Mouse (Mus musculus): ENCODE measurements around the gene Klc2.

Gene Klc2

GRCm38 (mm10) chr19:5072389-5073019 lies 45.9 kb downstream of the Klc2 start:
- no peak for DNase-seq (ENCODE audit: low spot score)

- peak; percentile 82 for DNase-seq (ENCODE audit: low spot score)
These were observed 46.6 kb downstream of the Klc2 start for GRCm38 (mm10) chr19:5071545-5072369.

DNA sequence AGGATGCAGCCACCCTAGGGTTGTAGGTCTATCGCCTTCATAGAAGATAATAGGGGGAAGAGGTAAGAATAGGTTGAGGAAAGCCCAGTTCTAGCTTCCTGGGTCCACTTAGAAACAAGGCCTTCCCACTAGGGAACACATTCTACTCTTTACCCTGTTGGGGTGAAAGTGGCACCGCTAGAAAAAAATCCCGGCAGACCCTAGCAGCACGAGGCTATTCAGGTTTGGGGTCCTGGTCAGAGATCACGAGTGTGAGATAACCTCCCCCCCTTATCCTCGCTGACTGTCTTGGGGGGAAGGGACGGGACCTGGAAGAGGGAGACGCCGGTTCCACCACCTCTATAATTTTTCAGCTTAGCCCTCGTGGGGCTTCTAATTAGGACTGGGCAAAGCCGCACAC lies 47.3 kb downstream of the Klc2 start:
- DNase-seq (ENCODE audit: low spot score) = no peak

DNA sequence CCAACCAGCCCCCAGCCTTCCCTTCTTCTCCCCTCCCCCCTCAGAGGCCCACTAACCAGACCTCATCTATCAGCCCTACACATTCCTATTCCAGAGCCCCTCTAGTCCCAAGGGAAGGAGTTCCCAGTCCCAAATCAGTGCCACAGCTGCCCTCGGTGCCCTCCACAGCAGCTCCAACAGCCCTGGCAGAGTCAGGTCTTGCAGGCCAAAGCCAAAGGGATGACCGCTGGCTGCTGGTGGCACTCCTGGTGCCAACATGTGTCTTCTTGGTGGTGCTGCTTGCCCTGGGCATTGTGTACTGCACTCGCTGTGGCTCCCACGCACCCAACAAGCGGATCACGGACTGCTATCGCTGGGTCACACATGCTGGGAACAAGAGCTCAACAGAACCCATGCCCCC lies 48.4 kb downstream of the Klc2 start:
- no peak for DNase-seq (ENCODE audit: low spot score)

GRCm38 (mm10) chr19:5069486-5069885 lies 48.9 kb downstream of the Klc2 start:
- DNase-seq (ENCODE audit: low spot score) = no peak

DNA sequence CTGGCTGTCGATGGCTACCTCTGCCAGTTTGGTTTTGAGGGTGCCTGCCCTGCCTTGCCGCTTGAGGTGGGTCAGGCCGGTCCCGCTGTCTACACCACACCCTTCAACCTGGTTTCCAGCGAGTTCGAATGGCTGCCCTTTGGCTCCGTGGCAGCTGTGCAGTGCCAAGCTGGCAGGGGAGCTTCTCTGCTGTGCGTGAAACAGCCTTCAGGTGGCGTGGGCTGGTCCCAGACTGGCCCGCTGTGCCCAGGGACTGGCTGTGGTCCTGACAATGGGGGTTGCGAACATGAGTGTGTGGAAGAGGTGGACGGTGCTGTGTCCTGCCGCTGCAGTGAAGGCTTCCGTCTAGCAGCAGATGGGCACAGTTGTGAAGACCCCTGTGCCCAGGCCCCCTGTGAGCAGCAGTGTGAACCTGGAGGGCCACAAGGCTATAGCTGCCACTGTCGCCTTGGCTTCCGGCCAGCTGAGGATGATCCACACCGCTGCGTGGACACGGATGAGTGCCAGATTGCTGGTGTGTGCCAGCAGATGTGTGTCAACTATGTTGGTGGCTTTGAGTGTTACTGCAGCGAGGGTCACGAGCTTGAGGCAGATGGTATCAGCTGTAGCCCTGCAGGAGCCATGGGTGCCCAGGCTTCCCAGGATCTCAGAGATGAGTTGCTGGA lies 49.7 kb downstream of the Klc2 start:
- no peak for DNase-seq (ENCODE audit: low spot score)

- DNase-seq (ENCODE audit: low spot score) = peak; percentile 71
These were observed 50.3 kb downstream of the Klc2 start, which contains the start of gene Cd248 for GRCm38 (mm10) chr19:5067867-5068569. Gene Cd248, plus strand, starts transcription at chr19:5068078.

DNA sequence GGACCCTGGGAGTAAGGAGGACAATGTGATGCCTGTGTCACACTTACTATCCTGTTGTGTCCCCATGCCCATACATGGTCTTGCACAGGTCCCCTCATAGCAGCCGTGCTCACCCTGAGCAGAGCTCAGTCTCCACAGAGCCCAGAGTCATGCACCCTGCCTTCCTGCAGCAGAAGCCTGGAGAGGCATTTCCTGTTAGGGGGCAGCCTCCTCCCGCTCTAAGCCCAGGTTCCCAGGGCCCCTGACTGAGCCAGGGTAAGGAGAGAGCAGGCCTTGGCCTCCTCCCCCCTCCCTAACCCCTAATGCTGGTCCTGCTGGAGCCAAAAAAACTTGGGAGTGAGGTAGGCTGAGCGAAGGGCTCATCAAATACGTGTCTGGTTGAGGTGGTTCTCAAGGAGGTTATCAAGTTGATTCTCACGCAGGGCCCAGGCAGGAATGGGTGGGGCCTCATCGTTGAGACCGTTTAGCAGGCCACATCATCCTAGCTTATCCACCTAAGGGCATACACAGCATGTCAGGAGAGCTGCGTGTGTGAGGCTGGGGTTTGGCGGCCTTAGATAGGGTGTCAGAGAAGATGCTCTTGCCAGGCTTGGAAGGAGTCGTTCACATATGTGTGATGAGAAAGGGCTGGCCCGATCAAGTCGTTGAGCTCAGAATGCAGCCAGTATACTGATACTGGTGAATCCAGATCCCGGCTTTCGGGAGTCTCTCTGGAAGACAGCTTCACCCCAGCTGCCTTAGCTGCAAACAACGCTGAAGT lies 51.1 kb downstream of the Klc2 start:
- DNase-seq (ENCODE audit: low spot score) = no peak

GRCm38 (mm10) chr19:5065104-5065503 lies 53.3 kb downstream of the Klc2 start:
- DNase-seq (ENCODE audit: low spot score) = no peak

- DNase-seq (ENCODE audit: low spot score) = no peak
These were observed 55.9 kb downstream of the Klc2 start for GRCm38 (mm10) chr19:5062446-5062845.

DNA sequence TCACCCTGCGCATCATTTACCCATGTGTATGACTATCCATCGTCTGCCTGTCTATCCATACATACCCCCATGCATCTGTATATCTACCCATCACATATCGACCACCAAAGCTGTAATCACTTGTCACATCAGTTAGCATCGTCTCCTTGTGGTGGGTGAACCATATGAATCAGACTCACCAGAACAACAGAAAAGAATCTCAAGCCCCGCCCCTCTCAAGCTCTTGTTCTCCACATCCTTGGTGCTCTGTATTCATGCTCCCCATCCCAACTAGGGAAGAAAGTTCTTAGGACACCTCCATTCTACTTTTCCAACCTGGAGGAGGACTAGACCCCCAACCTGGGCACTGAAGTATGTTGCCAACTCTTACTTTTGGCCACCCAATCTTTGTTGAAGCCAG lies 56.3 kb downstream of the Klc2 start:
- DNase-seq (ENCODE audit: low spot score) = no peak

GRCm38 (mm10) chr19:5060365-5061330 lies 57.7 kb downstream of the Klc2 start:
- DNase-seq (ENCODE audit: low spot score) = no peak

DNA sequence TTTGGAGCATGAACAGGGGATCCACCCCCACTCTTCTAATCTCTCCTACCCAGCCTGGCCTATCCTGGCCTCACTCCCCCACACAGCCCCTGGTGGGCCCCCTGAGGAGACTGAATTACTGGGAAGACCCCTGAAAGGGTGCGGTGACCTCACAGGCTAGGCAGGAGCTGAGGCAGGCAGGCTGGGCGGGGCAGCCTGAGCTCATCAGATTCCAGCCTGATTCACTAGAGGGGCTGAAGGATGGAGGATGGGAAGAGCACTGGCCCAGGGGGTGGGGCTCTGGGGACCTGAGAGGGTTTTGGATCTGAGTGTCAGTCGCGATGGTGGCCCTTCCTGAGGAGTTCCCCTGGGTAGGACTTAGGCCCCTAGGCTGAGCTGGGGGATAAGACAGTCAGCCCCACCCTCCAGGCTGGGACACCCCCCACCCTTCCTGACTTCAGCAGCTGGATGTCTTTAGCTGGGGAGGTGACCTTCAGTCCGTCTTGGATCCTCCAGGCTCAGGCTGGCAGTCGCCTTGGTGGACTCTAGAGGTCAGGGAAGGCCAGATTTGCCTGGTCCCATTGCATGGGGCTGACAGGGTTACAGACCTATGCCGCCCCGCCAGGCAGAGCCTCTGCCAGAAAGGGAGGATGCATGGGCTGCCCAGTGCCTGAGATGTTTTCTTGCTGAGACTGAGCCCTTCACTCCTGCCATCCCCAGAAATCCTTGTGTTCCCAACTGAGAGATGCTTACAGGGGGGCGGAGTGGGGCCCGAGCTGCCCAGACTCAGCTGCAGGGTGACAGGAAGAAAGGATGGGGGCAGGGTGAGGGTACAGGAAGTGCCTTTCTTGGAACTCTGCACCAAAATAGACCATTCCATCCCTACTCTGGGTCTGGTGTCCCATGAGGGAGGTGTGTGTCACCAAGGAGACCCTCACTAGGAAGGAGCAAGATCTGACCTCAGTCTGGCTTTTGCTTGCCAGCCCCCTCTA lies 59.3 kb downstream of the Klc2 start:
- DNase-seq (ENCODE audit: low spot score) = no peak

GRCm38 (mm10) chr19:5057876-5058775 lies 60.2 kb downstream of the Klc2 start:
- DNase-seq (ENCODE audit: low spot score) = no peak

All from testis, postnatal 14 days (tissue).